Mouse (Mus musculus): ENCODE measurements around the gene Jtb. TPM values are rescaled to one million over a fixed set of nuclear protein-coding genes. Genes with fewer than 3 reads are reported as not detected.

Gene Jtb
- 68.7 and 74.3 TPM in 2 replicates for polyA plus RNA-seq (2015; fragmentation: Nextera tagmentation; extraction: Ambion mirVana)

- H3K36me3 ChIP-seq (replicated peaks; ENCODE audit: insufficient read depth, low read length): peaks cover 20% of the 10 kb centered on the region
- ATAC-seq (peak; percentile 98), DNase-seq (peak; percentile 91)
- WGBS (ENCODE audit: insufficient replicate concordance): under 1% methylated on average over 61 of the region's 61 CpGs
- TF ChIP-seq CTCF (IDR thresholded peaks at IDR 0.05; ENCODE audit: low read depth): peak; percentile 12; the same call in 1 of the 2 replicates
- no peak for TF ChIP-seq EP300 (IDR thresholded peaks at IDR 0.05; ENCODE audit: low read depth)
- H3K27ac ChIP-seq (ENCODE audit: low read depth): peak within 1 kb of the TSS; percentile 92
- H3K9ac ChIP-seq (replicated peaks): peak within 1 kb of the TSS; percentile 80
- peaks cover 3% of the 10 kb centered on the region; the same call in 1 of the 2 replicates for H3K9me3 ChIP-seq (ENCODE audit: low read length)
- H3K4me3 ChIP-seq (ENCODE audit: low read depth, low read length): peak within 1 kb of the TSS; percentile 65
- H3K4me1 ChIP-seq (ENCODE audit: insufficient read depth): peaks cover 15% of the 10 kb centered on the region; the same call in 1 of the 2 replicates
- H3K27me3 ChIP-seq (ENCODE audit: insufficient read depth, low read length): no peaks in the 10 kb centered on the region
- H3K4me2 ChIP-seq (ENCODE audit: low read depth, low read length): peak within 1 kb of the TSS; percentile 78
These were observed at the start of gene Jtb for GRCm38 (mm10) chr3:90231507-90232333. Gene Jtb, plus strand, starts transcription at chr3:90231597.

DNA sequence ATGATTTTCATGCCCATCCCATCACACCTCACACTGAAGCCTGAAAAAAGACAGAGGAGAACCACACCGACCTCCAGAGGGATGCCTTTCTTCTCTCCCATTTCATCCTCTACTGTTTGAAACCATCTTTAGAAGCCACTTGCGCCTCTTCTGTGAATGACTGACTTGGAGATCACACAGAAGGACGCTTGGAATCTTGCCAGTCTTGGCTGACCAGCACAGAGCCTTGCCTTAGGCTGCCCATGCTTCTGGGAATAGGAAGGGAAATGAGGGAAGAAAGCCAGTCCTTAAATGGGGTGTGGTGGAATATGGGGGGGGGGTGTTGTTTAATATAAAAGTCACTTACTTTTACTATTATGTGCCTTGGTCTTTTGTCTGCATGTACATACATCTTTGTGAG is 47.8 kb upstream of the Jtb start:
- H3K9me3 ChIP-seq (ENCODE audit: low read length): no peaks in the 10 kb centered on the region
- 76% methylated on average over 3 of the region's 3 CpGs for WGBS (ENCODE audit: insufficient replicate concordance)
- no peak overlapping the region for H3K4me3 ChIP-seq (ENCODE audit: low read depth, low read length)
- H3K36me3 ChIP-seq (replicated peaks; ENCODE audit: insufficient read depth, low read length): no peaks in the 10 kb centered on the region
- H3K4me2 ChIP-seq (ENCODE audit: low read depth, low read length): no peak overlapping the region
- no peaks in the 10 kb centered on the region for H3K27me3 ChIP-seq (ENCODE audit: insufficient read depth, low read length)
- no peak for TF ChIP-seq CTCF (IDR thresholded peaks at IDR 0.05; ENCODE audit: low read depth)
- no peak for TF ChIP-seq EP300 (IDR thresholded peaks at IDR 0.05; ENCODE audit: low read depth)
- ATAC-seq: no peak
- H3K9ac ChIP-seq (replicated peaks): no peak overlapping the region
- no peak overlapping the region for H3K27ac ChIP-seq (ENCODE audit: low read depth)
- DNase-seq: no peak
- no peaks in the 10 kb centered on the region for H3K4me1 ChIP-seq (ENCODE audit: insufficient read depth)

DNA sequence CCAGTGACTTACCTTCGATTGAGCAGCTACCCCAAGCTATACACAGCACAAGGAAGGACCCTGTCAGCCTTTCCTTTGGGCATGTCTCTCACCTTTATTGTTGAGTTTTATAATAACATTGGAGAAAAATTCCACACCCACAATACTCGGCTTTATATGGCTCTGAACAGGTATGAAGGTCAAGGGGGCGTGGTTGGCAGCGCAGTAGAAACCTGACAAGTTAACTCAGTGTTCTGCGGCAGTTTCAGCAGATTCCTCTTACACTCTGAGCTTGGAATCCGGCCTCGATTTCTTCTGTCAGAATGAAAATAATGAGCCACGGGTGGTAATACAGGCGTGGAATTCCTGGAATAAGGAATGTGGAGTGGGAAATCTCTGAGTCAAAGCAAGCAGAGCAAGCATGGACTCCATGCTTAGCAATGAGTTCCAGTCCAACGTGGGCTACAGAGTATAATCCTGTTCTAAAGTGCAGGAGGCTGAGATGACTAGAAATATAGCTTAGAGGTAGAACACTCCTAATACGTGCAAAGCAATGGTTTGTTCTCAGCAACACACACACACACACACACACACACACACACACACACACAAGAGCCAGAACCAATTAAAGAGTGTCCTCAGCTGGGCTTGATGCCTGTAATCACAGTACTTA is 40.4 kb upstream of the Jtb start:
- no peak for ATAC-seq
- 66% methylated on average over 11 of the region's 11 CpGs for WGBS (ENCODE audit: insufficient replicate concordance)
- Histone ChIP-seq H3K9me3 (ENCODE audit: low read length) (no peaks in the 10 kb centered on the region), H3K27me3 (ENCODE audit: insufficient read depth, low read length) (no peaks in the 10 kb centered on the region), H3K4me2 (ENCODE audit: low read depth, low read length) (no peak overlapping the region), H3K9ac (replicated peaks) (no peak overlapping the region), H3K4me3 (ENCODE audit: low read depth, low read length) (no peak overlapping the region), H3K4me1 (ENCODE audit: insufficient read depth) (no peaks in the 10 kb centered on the region), H3K27ac (ENCODE audit: low read depth) (no peak overlapping the region), H3K36me3 (replicated peaks; ENCODE audit: insufficient read depth, low read length) (no peaks in the 10 kb centered on the region)
- DNase-seq: no peak
- no peak for TF ChIP-seq EP300 (IDR thresholded peaks at IDR 0.05; ENCODE audit: low read depth)
- no peak for TF ChIP-seq CTCF (IDR thresholded peaks at IDR 0.05; ENCODE audit: low read depth)

GRCm38 (mm10) chr3:90194759-90195158 is 36.6 kb upstream of the Jtb start:
- ATAC-seq: no peak

GRCm38 (mm10) chr3:90195644-90196043 is 35.8 kb upstream of the Jtb start:
- Histone ChIP-seq H3K36me3 (replicated peaks; ENCODE audit: insufficient read depth, low read length) (no peaks in the 10 kb centered on the region), H3K27ac (ENCODE audit: low read depth) (no peak overlapping the region), H3K9me3 (ENCODE audit: low read length) (no peaks in the 10 kb centered on the region), H3K9ac (replicated peaks) (no peak overlapping the region), H3K27me3 (ENCODE audit: insufficient read depth, low read length) (no peaks in the 10 kb centered on the region), H3K4me1 (ENCODE audit: insufficient read depth) (no peaks in the 10 kb centered on the region), H3K4me2 (ENCODE audit: low read depth, low read length) (no peak overlapping the region), H3K4me3 (ENCODE audit: low read depth, low read length) (no peak overlapping the region)
- DNase-seq (no peak), ATAC-seq (no peak)
- no peak for TF ChIP-seq CTCF (IDR thresholded peaks at IDR 0.05; ENCODE audit: low read depth)
- TF ChIP-seq EP300 (IDR thresholded peaks at IDR 0.05; ENCODE audit: low read depth): no peak
- whole genome bisulfite sequencing (ENCODE audit: insufficient replicate concordance): 76% methylated on average over 1 of the region's 1 CpGs

More at GRCm38 (mm10) chr3:90194759-90195158, 36.6 kb upstream of the Jtb start:
- DNase-seq: no peak
- Histone ChIP-seq H3K4me2 (ENCODE audit: low read depth, low read length) (no peak overlapping the region), H3K4me3 (ENCODE audit: low read depth, low read length) (no peak overlapping the region), H3K36me3 (replicated peaks; ENCODE audit: insufficient read depth, low read length) (no peaks in the 10 kb centered on the region), H3K27ac (ENCODE audit: low read depth) (no peak overlapping the region), H3K9ac (replicated peaks) (no peak overlapping the region), H3K4me1 (ENCODE audit: insufficient read depth) (no peaks in the 10 kb centered on the region), H3K9me3 (ENCODE audit: low read length) (no peaks in the 10 kb centered on the region), H3K27me3 (ENCODE audit: insufficient read depth, low read length) (no peaks in the 10 kb centered on the region)
- WGBS (ENCODE audit: insufficient replicate concordance): 62% methylated on average over 4 of the region's 4 CpGs
- no peak for TF ChIP-seq CTCF (IDR thresholded peaks at IDR 0.05; ENCODE audit: low read depth)
- TF ChIP-seq EP300 (IDR thresholded peaks at IDR 0.05; ENCODE audit: low read depth): no peak

DNA sequence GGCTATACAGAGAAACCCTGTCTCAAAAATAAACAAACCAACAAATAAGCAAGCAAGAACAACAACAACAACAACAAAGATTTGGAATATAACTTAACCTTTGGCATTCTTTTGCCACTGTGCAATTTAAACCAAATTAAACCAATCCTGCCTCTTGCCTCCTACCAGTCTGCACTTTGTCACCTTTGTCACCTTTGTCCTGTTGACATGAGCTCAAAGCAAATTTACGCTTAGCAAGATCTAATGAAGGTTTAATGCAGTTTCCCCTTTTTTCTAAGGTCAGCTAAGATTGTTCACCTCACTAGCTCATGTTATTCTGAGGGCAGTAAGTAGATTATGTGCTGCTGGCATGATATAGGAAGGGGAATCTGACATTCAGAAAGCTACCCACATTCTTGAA is 33.8 kb upstream of the Jtb start:
- H3K9me3 ChIP-seq (ENCODE audit: low read length): no peaks in the 10 kb centered on the region
- H3K4me1 ChIP-seq (ENCODE audit: insufficient read depth): no peaks in the 10 kb centered on the region
- TF ChIP-seq CTCF (IDR thresholded peaks at IDR 0.05; ENCODE audit: low read depth): no peak
- no peak for DNase-seq
- no peak overlapping the region for H3K4me3 ChIP-seq (ENCODE audit: low read depth, low read length)
- no peak overlapping the region for H3K4me2 ChIP-seq (ENCODE audit: low read depth, low read length)
- H3K27me3 ChIP-seq (ENCODE audit: insufficient read depth, low read length): no peaks in the 10 kb centered on the region
- ATAC-seq: peak; percentile 67
- H3K9ac ChIP-seq (replicated peaks): no peak overlapping the region
- H3K27ac ChIP-seq (ENCODE audit: low read depth): peak overlapping the region; percentile 50; the same call in 1 of the 2 replicates
- H3K36me3 ChIP-seq (replicated peaks; ENCODE audit: insufficient read depth, low read length): no peaks in the 10 kb centered on the region
- WGBS (ENCODE audit: insufficient replicate concordance): 58% methylated on average over 1 of the region's 1 CpGs
